Mouse (Mus musculus): ENCODE results near the gene Neto2.
"Not testable (repeated sequence)": the region's sequence is repeated elsewhere in the genome, so short reads cannot be mapped to it uniquely, and the experiment has no call there.

Gene Neto2

GRCm38 (mm10) chr8:85700751-85701351 is at the start of gene Neto2:
TSS of gene Neto2 (minus strand) at chr8:85700924.
- in situ Hi-C loops (cut with MboI; ENCODE audit: low pct_unique_long_range_greater_than_20kb in 1 of 2, low sequenced_read_pairs in 2 of 2, unreplicated experiment in 1 of 2): loop anchor here in 1 of 2 experiments (10.0 kb wide), 1 partner anchor 884 kb away; the partner anchor contains the start of gene Abcc12

DNA sequence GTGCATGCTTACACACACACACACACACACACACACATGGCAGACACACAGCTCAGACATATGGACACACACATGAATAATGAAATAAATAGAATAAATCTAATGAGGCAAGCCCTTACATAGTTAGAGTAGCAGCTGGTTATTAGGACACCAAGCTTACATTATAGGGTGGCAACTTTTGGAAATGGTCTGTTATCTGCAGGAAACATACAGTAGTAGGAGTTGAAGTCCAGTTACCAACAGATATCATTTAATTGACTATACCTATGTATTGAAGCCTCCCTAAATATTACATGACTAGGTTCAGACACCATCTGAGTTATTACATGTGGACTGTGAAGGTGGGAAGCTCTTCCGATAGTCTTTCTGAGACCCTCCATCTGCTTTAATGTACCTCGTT is 44.3 kb upstream of the Neto2 start:
- in situ Hi-C loops (cut with MboI; ENCODE audit: low pct_unique_long_range_greater_than_20kb in 1 of 2, low sequenced_read_pairs in 2 of 2, unreplicated experiment in 1 of 2): no loop called here

DNA sequence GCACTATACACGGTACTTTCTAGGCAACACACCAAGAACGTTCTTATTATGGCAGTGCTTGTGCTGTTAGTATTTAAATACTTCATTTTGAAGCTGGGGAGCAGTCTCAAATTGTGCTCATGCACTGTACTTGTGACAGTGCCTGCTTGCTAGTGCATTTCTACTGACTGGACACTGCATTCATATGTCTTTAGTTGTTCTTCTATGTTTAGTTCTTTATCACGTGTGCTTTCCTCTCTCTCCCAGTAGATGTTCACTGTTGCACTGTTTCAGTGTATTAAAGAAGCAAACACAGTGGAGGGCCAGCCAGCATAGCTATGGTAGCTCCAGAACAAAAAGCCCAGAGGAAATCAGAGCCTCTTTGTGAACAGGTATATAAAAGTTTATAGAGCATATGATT is 29.8 kb upstream of the Neto2 start:
- in situ Hi-C loops (cut with MboI; ENCODE audit: low pct_unique_long_range_greater_than_20kb in 1 of 2, low sequenced_read_pairs in 2 of 2, unreplicated experiment in 1 of 2): no loop called here

GRCm38 (mm10) chr8:85717271-85717670 is 16.5 kb upstream of the Neto2 start:
- in situ Hi-C loops (cut with MboI; ENCODE audit: low pct_unique_long_range_greater_than_20kb in 1 of 2, low sequenced_read_pairs in 2 of 2, unreplicated experiment in 1 of 2): no loop called here

DNA sequence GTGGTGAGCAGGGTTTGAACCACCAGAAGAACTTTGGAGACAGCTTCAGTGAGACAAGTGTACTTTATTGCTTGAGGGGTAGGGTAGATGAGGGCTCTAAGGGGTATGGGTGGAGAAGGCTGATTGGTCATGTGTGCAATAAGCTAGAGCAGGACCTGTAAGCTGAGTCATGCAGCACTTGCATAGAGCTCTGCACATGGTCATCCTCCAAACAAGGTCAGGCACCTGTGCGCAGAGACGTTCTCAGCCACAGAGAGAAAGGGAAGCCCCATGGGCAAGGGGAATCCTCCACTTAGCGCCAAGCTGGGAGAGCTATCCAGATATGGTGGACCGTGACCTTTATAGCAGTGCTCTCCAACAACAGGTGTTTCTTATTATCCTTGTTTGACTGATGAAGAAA is 16.0 kb upstream of the Neto2 start:
- in situ Hi-C loops (cut with MboI; ENCODE audit: low pct_unique_long_range_greater_than_20kb in 1 of 2, low sequenced_read_pairs in 2 of 2, unreplicated experiment in 1 of 2): no loop called here

DNA sequence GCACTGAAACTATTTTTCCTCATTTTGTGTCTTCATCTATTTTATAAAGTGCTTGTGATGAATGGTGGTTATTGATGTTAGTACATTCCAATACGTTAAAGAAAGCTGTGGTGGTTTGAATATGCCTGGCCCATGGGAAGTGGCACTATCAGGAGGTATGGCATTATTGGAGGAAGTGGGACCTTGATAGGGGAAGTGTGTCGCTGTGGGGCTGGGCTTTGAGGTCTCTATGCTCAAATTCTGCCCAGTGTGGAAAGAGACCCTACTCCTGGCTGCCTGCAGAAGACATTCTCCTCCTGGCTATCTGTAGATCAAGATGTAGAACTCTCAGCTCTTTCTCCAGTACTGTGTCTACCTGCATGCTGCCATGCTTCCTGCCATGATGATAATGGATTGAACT is 6.3 kb upstream of the Neto2 start:
- in situ Hi-C loops (cut with MboI; ENCODE audit: low pct_unique_long_range_greater_than_20kb in 1 of 2, low sequenced_read_pairs in 2 of 2, unreplicated experiment in 1 of 2): loop anchor here in 1 of 2 experiments (10.0 kb wide), 1 partner anchor 878 kb away; the partner anchor contains the start of gene Abcc12

GRCm38 (mm10) chr8:85700101-85700750 is 498 bp downstream of the Neto2 start:
- in situ Hi-C loops (cut with MboI; ENCODE audit: low pct_unique_long_range_greater_than_20kb in 1 of 2, low sequenced_read_pairs in 2 of 2, unreplicated experiment in 1 of 2): loop anchor here in 1 of 2 experiments (10.0 kb wide), 1 partner anchor 885 kb away; the partner anchor contains the start of gene Abcc12

GRCm38 (mm10) chr8:85699051-85699450 is 1.7 kb downstream of the Neto2 start:
- in situ Hi-C loops (cut with MboI; ENCODE audit: low pct_unique_long_range_greater_than_20kb in 1 of 2, low sequenced_read_pairs in 2 of 2, unreplicated experiment in 1 of 2): no loop called here

DNA sequence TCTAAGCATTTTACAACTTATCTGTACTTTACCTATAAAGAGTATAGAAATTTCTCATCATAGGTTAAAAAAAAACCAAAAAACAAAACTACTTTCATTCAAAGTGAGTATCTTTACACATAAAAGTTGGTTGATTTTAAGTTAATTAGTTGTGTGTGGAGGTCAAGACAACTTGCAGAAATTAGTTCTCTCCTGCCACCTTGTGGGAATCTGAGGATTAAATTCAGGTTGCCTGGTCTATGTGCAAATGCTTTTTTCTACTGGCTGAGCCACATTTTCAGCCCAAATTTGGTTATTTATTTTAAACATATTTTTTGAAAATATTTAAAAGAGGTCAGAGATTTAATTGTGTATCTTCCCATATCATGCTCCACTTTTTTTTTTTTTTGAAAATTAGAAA is 35.6 kb downstream of the Neto2 start:
- in situ Hi-C loops (cut with MboI; ENCODE audit: low pct_unique_long_range_greater_than_20kb in 1 of 2, low sequenced_read_pairs in 2 of 2, unreplicated experiment in 1 of 2): loop anchor here in 1 of 2 experiments (10.0 kb wide), 1 partner anchor 200 kb away; no protein-coding TSS in a partner anchor

DNA sequence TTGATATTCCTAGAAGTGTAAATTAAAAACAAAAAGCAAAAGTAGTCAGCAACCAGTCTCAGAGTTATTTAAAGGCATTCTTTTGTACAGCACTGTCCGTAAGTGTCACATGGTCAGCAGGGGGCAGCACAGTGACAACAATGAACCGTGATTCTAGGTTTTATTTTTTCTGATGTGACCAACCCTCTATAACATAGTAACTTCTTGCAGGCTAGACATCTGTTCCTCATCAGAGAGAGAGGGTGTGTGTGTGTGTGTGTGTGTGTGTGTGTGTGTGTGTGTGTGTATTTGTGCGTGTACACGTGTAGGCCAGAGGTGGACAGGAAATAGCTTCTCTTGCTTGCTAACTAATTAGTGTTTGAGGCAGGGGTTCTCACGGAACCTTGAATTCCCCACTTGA is 38.7 kb downstream of the Neto2 start:
- in situ Hi-C loops (cut with MboI; ENCODE audit: low pct_unique_long_range_greater_than_20kb in 1 of 2, low sequenced_read_pairs in 2 of 2, unreplicated experiment in 1 of 2): loop anchor here in 1 of 2 experiments (10.0 kb wide), 1 partner anchor 197 kb away; no protein-coding TSS in a partner anchor

DNA sequence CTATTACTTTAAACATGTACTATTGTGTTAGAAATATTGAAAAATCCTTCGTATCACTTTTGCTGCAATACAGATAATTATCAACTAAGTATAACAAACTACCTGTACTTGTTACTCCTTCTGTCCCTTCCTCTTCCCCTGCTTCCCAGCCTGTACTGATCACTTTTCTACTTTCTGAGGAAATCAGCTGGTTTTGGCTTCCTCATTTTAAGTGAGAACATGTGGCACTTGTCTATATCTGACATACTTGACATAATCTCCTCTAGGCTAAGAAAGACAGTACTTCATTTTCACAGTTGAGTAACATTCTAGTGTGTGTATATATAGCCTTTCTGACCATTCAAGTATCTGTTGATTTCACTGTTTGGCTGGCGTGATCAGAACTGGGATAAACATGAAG is 49.5 kb downstream of the Neto2 start:
- in situ Hi-C loops (cut with MboI; ENCODE audit: low pct_unique_long_range_greater_than_20kb in 1 of 2, low sequenced_read_pairs in 2 of 2, unreplicated experiment in 1 of 2): no loop called here

DNA sequence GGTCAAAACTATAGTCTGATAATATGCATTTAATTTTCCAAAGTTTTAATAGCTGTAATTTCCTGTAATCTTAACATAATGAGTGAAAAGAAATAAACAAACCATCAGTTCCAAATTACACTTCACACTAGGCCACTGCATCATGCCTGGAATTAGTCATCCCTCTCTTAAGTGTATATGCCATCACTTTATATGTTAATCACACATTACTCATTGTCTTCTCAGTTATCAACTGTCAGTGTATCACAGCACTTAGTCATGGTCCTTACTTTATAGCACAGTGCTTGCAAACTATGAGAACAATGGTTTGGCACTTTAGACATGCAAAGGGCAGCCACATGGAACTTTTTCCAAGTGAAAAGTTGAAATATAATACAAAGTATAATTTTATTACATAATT is 52.2 kb downstream of the Neto2 start:
- in situ Hi-C loops (cut with MboI; ENCODE audit: low pct_unique_long_range_greater_than_20kb in 1 of 2, low sequenced_read_pairs in 2 of 2, unreplicated experiment in 1 of 2): no loop called here

DNA sequence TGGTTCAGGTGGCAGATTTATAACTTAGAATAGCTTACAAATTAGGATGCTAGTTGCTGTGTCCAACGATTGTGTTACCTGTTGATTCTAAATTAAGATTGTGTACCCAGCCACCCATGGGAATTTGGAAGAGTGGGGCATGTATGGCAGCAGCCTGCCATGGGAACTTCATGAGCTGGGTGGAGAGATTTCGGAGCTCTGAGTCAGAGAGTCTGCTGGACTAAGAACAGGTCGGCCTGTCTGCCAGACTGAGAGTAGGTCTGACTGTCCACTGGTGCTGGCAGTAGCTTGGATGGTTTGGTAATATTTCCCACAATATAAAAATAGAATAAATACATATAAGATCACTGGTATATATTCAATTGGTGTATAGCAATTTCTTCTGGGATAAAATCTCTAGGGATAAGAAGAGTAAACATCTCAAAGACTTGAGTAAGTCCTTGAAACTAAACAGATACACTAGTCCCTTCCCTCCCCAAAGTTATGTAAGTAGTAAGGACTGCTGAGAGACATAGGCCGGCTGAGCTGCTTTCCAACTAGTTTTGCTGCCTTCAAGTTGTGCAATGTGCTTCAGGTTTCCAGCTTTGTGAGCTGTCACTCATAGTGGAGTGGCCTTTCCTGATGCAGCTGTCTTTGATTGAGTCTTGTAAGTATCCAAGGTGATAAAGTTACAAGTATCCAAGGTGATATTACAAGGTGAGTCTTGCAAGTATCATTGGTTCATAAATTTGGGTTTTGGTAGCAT is 55.6 kb downstream of the Neto2 start:
- in situ Hi-C loops (cut with MboI; ENCODE audit: low pct_unique_long_range_greater_than_20kb in 1 of 2, low sequenced_read_pairs in 2 of 2, unreplicated experiment in 1 of 2): no loop called here

- in situ Hi-C loops (cut with MboI; ENCODE audit: low pct_unique_long_range_greater_than_20kb in 1 of 2, low sequenced_read_pairs in 2 of 2, unreplicated experiment in 1 of 2): no loop called here
Observed at GRCm38 (mm10) chr8:85624450-85624849, 76.3 kb downstream of the Neto2 start.

DNA sequence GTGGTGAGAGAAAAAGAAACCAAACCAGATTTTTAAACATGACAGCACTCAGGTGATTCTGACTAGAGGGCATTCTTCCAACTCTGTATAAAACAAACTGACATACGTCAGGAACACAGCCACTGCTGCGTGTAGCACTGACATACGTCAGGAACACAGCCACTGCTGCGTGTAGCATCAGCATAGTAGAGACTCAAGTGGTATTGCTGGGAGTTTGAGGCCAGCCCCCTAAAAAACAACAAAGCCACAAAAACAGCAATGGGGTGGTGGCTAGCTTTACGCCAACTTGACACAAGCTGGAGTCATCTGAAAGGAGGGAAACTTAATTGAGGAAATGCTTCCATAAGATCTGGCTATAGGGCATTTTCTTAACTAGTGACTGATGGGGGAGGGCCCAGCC is 77.5 kb downstream of the Neto2 start:
- in situ Hi-C loops (cut with MboI; ENCODE audit: low pct_unique_long_range_greater_than_20kb in 1 of 2, low sequenced_read_pairs in 2 of 2, unreplicated experiment in 1 of 2): no loop called here

GRCm38 (mm10) chr8:85618789-85619188 is 81.9 kb downstream of the Neto2 start:
- in situ Hi-C loops (cut with MboI; ENCODE audit: low pct_unique_long_range_greater_than_20kb in 1 of 2, low sequenced_read_pairs in 2 of 2, unreplicated experiment in 1 of 2): no loop called here

DNA sequence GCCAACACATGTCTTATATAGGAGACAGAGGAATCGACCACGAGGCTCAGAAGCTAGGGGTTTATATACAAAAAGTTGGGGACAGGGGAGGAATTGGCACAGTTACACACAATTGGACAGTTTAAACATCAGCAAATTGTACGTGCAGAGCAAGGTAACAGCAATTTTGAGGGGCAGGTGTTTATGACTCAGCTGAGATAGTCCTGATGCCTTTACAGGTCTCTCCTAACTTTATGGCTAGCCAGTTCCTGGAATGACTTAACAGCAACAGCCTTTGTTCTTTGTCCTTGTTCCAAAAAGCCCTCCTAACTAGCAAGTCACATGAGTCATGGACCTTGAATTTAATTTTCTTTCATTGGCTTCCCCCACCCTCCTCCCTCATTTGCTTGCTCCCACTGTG is 83.6 kb downstream of the Neto2 start:
- in situ Hi-C loops (cut with MboI; ENCODE audit: low pct_unique_long_range_greater_than_20kb in 1 of 2, low sequenced_read_pairs in 2 of 2, unreplicated experiment in 1 of 2): not testable (repeated sequence)

- in situ Hi-C loops (cut with MboI; ENCODE audit: low pct_unique_long_range_greater_than_20kb in 1 of 2, low sequenced_read_pairs in 2 of 2, unreplicated experiment in 1 of 2): no loop called here
Observed at GRCm38 (mm10) chr8:85608836-85609235, 91.9 kb downstream of the Neto2 start.

- in situ Hi-C loops (cut with MboI; ENCODE audit: low pct_unique_long_range_greater_than_20kb in 1 of 2, low sequenced_read_pairs in 2 of 2, unreplicated experiment in 1 of 2): no loop called here
Observed at GRCm38 (mm10) chr8:85607804-85608203, 92.9 kb downstream of the Neto2 start.

Data from mouse embryonic stem cell (cell line).